Mouse (Mus musculus) kidney, adult 2 months (tissue): Measurements from ENCODE around the gene Tldc2.

Experiments used
- CTCF ChIP-seq: fragments of 200-500 bp; conservative IDR thresholded peaks from 2 replicates; pipeline ENCODE4 v1.5.1; 2011; ENCODE audit warnings: low read depth, mild to moderate bottlenecking, control low read depth, low read length, moderate library complexity, mixed read lengths; ENCODE audit not compliant: insufficient read depth, insufficient read length
- POLR2A ChIP-seq: fragments of 200-500 bp; IDR thresholded peaks from one replicate; pipeline ENCODE4 v1.6.1; 2011; ENCODE audit warnings: low read depth, low read length, control low read depth

GRCm38 (mm10) chr2:157134479-157134931 is 47.6 kb downstream of the Tldc2 start:
- TF ChIP-seq CTCF (no peak), POLR2A (no peak)
